Mouse (Mus musculus) layer of hippocampus, adult 2 months (tissue): ENCODE data around the gene Flrt2. TPM values are rescaled to one million over a fixed set of nuclear protein-coding genes. Genes with fewer than 3 reads are reported as not detected.

Source experiments
- DNase-seq, 2 experiments: peaks; one replicate each; pipeline ENCODE4 v3.0.0; 2022; ENCODE audit warnings: low spot score in 2 of 2
- H3K27ac ChIP-seq: fragments of 200-600 bp; 2 replicates; pipeline ENCODE4 v1.8.1; 2022
- H3K4me3 ChIP-seq: fragments of 200-600 bp; 2 replicates; pipeline ENCODE4 v1.8.1; 2022; ENCODE audit warnings: mild to moderate bottlenecking
- CTCF ChIP-seq: fragments of 200-600 bp; conservative IDR thresholded peaks from 2 replicates; pipeline ENCODE4 v1.8.1; 2022; ENCODE audit warnings: antibody characterized with exemption, mild to moderate bottlenecking, moderate library complexity
- total RNA-seq, 2 experiments: library from RNA; stranded (reverse); gene quantifications; 2 replicates each; pipeline ENCODE4 v1.2.3; 2021

The Flrt2 gene
- total RNA-seq, 2 experiments from 2014 or later: 38.9 to 40.7 TPM

DNA sequence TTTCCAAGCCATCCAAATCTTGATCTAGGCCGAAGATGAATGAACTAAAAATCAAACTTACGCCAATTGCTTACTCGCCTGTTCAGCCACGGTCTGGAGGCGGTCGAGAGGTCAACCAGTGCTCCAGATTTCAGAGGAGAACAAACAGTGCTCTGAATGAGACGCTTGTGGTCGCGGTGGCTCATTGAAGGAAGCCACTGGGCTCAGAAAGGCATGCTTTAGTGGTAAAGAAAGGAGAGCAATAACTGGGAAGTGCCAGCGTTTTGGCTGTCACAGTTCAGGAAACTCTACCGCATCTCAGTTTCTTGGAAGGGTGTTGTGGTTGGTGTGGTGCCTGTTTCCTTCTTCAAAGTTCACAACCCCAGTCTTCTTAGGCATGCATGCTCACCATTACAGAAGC, 49.3 kb downstream of the Flrt2 start:
- DNase-seq: no peak
- Histone ChIP-seq H3K4me3 (no peak overlapping the region), H3K27ac (no peak overlapping the region)
- TF ChIP-seq CTCF: no peak

DNA sequence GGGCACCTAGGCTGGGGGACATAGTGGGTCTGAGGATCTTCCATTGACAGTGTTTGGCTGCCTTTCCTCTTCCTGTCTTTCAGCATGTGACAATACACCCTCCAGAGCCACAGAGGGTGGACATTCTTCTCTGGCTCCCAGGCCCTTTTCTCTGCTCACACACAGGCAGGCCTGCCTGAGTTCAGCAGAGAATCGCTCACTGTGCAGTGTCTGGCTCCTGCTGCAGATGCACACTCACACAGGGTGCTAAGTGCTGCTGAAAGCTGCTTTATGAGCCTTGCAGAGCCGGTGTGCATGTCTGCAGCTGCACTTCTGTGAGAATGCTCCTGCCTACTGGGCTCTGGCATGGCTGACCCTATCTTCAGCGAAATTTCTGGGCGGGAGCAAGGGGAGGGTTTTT, 52.3 kb downstream of the Flrt2 start:
- no peak for TF ChIP-seq CTCF
- Histone ChIP-seq H3K27ac (peak overlapping the region; percentile 28; the same call in 1 of the 2 replicates), H3K4me3 (no peak overlapping the region)
- no peak for DNase-seq

DNA sequence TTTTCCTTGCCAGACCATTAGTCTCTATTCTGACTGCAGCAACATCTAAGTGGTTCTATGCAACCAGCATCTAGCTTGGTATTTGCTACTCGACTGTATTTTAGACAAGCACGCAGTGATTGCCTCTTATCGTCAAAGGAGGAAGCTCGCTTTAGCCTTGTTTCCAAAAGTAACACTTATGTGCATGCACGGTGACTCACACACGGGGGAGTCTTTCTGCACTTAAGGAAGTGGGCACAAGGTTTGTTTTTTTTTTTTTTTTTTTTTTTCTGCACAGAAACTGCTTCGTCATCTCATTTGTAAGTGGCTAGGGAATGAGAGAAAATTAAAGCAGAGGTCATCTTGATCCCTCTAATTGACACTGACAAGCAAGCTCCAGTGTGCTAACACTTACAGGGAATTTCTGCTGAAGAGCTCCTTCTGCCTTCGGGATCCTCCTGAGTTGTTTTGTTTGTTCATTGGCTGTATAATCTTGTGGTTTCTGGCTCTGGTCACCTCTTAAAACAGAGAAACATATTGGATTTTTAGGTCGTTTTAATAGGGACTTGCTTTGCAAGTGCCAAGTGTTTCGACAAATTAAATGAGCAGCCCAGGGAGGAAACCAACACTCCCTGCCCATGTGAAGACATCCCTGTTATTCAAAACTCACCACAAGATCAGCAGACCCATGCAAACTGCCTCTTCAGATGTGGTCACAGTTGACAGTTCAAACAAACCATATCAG, 55.0 kb downstream of the Flrt2 start:
- no peak for TF ChIP-seq CTCF
- Histone ChIP-seq H3K27ac (peak overlapping the region; percentile 58), H3K4me3 (no peak overlapping the region)
- DNase-seq: no peak

DNA sequence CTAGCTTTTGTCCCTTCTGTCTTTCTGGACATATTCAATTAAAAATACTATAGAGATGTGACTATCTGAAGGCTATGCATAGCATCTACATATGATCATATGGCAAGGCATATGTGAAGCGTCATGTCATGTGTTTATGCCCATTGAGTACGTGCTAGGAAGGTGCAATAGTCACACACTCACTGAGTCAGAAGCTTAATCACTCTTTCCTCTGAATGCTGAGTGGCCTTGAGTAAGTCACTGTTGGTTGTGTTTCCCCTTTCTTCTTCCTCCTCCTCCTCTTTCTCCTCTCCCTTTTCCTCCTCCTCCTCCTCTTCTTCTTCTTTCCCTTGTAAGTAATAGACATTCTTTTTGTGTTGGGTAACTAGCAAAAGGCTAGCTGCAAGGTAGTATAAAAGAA, 56.7 kb downstream of the Flrt2 start:
- DNase-seq: no peak
- Histone ChIP-seq H3K27ac (no peak overlapping the region), H3K4me3 (no peak overlapping the region)
- no peak for TF ChIP-seq CTCF

DNA sequence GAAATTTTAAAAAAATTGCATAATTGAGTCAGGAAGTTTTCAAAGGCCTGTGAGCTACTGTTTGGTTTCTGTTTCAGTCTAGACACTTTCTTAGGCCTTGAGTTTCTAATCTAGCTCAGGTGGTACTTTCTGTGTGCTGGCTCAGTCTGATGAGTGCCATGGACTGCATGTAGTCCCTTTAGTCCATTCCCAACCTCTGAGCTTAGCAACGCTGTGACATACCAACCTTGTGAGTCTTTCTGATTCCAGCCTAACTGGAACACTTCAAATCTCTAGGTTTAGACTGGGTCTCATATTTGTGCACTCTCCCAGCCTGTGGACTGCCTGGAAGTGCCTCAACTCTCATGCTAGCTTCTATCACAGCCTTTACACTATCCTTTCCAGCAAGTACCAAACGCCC, 57.2 kb downstream of the Flrt2 start:
- no peak for TF ChIP-seq CTCF
- DNase-seq: no peak
- no peak overlapping the region for H3K4me3 ChIP-seq
- no peak overlapping the region for H3K27ac ChIP-seq

DNA sequence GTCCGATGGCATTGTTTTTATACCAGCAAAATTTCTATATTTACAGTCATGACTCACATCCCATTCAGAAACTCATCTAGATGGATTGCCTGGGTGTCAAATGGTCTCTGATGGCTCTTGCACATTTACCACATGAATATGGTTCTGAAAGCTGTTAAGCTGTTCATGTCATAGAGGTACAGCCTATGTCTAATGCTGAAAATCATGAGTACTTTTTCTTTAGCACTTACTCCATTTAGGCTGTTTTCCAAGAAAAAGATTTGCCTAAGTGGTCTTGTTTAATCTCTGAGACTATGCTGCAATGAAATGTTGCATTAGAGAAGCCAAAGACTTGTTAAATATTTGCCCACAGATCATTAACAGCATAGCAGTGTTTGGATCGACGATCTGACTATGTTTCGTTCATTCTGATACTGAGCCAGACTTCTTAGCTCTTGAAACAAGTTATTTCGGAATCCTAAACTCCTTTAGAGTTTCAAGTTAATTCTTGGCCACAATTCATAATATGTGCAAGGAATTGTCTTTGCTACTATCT, 67.3 kb downstream of the Flrt2 start:
- DNase-seq: no peak
- no peak for TF ChIP-seq CTCF

DNA sequence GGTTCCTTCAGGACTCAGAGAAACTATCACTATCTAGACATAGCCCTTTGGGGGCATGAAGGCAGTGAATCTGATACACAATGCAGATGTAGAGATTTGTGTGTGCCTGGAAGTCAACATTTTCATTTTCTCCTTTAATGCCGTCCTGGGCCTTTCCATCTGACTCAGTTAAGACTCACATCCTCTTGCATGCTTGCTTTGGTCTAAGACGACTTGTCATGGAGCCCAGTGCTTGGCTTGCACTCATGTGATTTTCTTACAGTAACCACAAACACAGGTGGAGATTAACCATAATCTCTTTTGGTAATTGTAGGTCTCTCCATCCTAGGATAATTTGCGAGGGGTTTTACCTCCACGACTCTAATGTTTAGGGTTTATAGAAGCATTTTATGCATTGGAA, 73.2 kb downstream of the Flrt2 start:
- Histone ChIP-seq H3K27ac (no peak overlapping the region), H3K4me3 (no peak overlapping the region)
- no peak for DNase-seq
- TF ChIP-seq CTCF: no peak

More for the DNA sequence above, 67.3 kb downstream of the Flrt2 start:
- Histone ChIP-seq H3K27ac (no peak overlapping the region; the same call in 1 of the 2 replicates), H3K4me3 (no peak overlapping the region)

DNA sequence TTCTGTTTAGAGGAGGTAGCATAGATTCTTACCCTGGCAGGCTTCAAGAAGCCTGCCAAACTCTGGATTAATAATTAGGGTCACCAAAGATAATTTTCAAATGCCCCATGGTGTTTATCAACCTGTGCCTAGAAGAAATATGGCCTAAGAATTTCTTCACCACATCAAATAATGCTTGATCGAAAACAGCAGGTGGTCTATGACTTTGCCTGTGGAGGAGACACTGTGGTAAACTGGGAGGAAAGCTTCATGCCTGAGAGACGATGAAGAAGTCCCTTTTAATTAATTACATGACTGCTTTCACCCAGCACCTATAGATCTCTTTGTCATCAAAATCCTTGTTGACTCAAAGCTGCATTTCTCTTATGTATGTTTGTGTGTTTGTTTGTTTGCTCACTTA, 77.0 kb downstream of the Flrt2 start:
- Histone ChIP-seq H3K27ac (no peak overlapping the region), H3K4me3 (no peak overlapping the region)
- no peak for DNase-seq
- TF ChIP-seq CTCF: no peak

DNA sequence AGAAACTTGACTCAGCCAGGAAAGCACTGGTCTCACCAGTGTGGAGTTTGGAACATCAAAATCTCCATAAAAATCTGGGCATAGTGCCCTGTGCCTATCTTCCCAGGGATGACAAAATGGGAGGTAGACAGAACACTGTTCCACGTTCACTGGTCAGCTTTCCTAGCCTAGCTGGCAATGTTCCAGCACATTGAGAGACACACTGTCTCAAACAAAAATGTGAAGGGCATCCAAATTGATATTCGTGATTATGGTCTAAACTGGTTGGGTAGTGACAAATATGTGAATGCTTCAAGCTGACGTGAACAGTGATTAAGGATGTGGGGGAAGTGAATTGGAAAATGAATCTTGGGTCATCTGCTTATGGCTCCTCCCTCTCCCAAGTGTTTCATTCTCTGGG, 78.2 kb downstream of the Flrt2 start:
- DNase-seq: no peak
- H3K27ac ChIP-seq: no peak overlapping the region
- no peak overlapping the region for H3K4me3 ChIP-seq
- no peak for TF ChIP-seq CTCF

DNA sequence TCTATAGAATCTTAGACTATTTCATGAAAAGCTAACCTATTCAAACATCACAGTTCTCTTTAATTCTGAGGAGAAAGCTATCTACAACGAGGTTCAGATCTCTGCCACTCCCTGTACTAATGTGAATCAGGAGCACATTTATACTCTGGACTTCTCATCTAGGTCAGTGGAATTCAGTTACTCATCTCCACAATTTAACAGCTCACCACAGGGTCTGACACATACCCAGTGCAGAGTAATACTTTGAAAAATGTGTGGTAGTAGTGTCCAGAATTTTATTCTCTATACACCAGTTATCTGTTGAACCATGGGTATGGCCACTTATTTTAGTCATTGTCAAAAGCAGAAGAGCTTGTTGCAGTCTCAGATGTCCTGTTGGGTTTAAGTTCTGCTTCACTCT, 98.1 kb downstream of the Flrt2 start:
- no peak overlapping the region for H3K27ac ChIP-seq
- TF ChIP-seq CTCF: no peak
- no peak overlapping the region for H3K4me3 ChIP-seq
- no peak for DNase-seq

DNA sequence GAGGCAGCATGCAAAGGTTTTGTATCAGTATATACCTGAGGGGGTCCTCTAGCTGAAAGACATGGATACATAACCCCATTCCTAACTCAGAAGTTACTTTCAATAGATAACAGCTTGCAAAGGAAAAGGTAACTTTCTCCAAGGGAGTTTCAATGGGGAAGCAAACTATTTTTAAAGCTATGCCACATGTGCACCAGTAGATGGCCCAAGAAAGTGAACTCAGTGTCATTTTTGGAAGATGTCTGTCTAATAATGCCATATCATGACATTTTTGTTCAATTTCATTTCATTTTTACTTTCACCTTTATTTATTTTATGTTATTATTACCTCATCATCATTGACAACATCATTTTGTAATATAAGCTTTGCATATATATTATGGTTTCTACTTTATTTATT, 124.6 kb downstream of the Flrt2 start:
- no peak for DNase-seq

More for the DNA sequence above, 124.6 kb downstream of the Flrt2 start:
- no peak overlapping the region for H3K4me3 ChIP-seq
- no peak overlapping the region for H3K27ac ChIP-seq
- peak; percentile 63 for TF ChIP-seq CTCF
